Mouse (Mus musculus): Measurements from ENCODE around the gene Runx1. TPM values are rescaled to one million over a fixed set of nuclear protein-coding genes. Genes with fewer than 3 reads are reported as not detected.

The Runx1 gene
- total RNA-seq, 2 experiments from 2014 or later: 2.0 to 2.1 TPM

GRCm38 (mm10) chr16:92686978-92687377 lies 139.0 kb downstream of the Runx1 start:
- DNase-seq (ENCODE audit: low spot score): no peak
- intact Hi-C loops (cut with DNase I): no loop called here

- intact Hi-C loops (cut with DNase I): no loop called here
These were observed 140.1 kb downstream of the Runx1 start for GRCm38 (mm10) chr16:92685766-92686315.

GRCm38 (mm10) chr16:92684423-92685211 lies 141.3 kb downstream of the Runx1 start:
- DNase-seq (ENCODE audit: low spot score): no peak
- intact Hi-C loops (cut with DNase I): no loop called here

More at GRCm38 (mm10) chr16:92685766-92686315, 140.1 kb downstream of the Runx1 start:
- no peak for DNase-seq (ENCODE audit: low spot score)

- intact Hi-C loops (cut with DNase I): no loop called here
- DNase-seq (ENCODE audit: low spot score): no peak
These were observed 149.3 kb downstream of the Runx1 start for GRCm38 (mm10) chr16:92676630-92677029.

GRCm38 (mm10) chr16:92675677-92676076 lies 150.3 kb downstream of the Runx1 start:
- intact Hi-C loops (cut with DNase I): no loop called here
- DNase-seq (ENCODE audit: low spot score): no peak

- intact Hi-C loops (cut with DNase I): no loop called here
These were observed 151.0 kb downstream of the Runx1 start for GRCm38 (mm10) chr16:92674916-92675450.

GRCm38 (mm10) chr16:92674121-92674816 lies 151.7 kb downstream of the Runx1 start:
- intact Hi-C loops (cut with DNase I): no loop called here
- no peak for DNase-seq (ENCODE audit: low spot score)

More at GRCm38 (mm10) chr16:92674916-92675450, 151.0 kb downstream of the Runx1 start:
- no peak for DNase-seq (ENCODE audit: low spot score)

- intact Hi-C loops (cut with DNase I): no loop called here
- DNase-seq (ENCODE audit: low spot score): no peak
These were observed 157.1 kb downstream of the Runx1 start for GRCm38 (mm10) chr16:92668807-92669206.

- intact Hi-C loops (cut with DNase I): no loop called here
- no peak for DNase-seq (ENCODE audit: low spot score)
These were observed 164.2 kb downstream of the Runx1 start for GRCm38 (mm10) chr16:92661757-92662156.

GRCm38 (mm10) chr16:92656750-92657149 lies 169.2 kb downstream of the Runx1 start:
- no peak for DNase-seq (ENCODE audit: low spot score)
- intact Hi-C loops (cut with DNase I): no loop called here

GRCm38 (mm10) chr16:92654294-92654950 lies 171.5 kb downstream of the Runx1 start:
- intact Hi-C loops (cut with DNase I): no loop called here
- DNase-seq (ENCODE audit: low spot score): no peak

- DNase-seq (ENCODE audit: low spot score): no peak
These were observed 172.1 kb downstream of the Runx1 start for GRCm38 (mm10) chr16:92653816-92654215.

GRCm38 (mm10) chr16:92651256-92651655 lies 174.7 kb downstream of the Runx1 start:
- no peak for DNase-seq (ENCODE audit: low spot score)
- intact Hi-C loops (cut with DNase I): no loop called here

More at GRCm38 (mm10) chr16:92653816-92654215, 172.1 kb downstream of the Runx1 start:
- intact Hi-C loops (cut with DNase I): no loop called here

- intact Hi-C loops (cut with DNase I): no loop called here
- DNase-seq (ENCODE audit: low spot score): no peak
These were observed 179.8 kb downstream of the Runx1 start for GRCm38 (mm10) chr16:92646153-92646552.

GRCm38 (mm10) chr16:92645423-92646115 lies 180.4 kb downstream of the Runx1 start:
- intact Hi-C loops (cut with DNase I): no loop called here
- no peak for DNase-seq (ENCODE audit: low spot score)

- intact Hi-C loops (cut with DNase I): no loop called here
These were observed 181.1 kb downstream of the Runx1 start for GRCm38 (mm10) chr16:92644718-92645422.

GRCm38 (mm10) chr16:92644315-92644714 lies 181.6 kb downstream of the Runx1 start:
- DNase-seq (ENCODE audit: low spot score): no peak
- intact Hi-C loops (cut with DNase I): no loop called here

More at GRCm38 (mm10) chr16:92644718-92645422, 181.1 kb downstream of the Runx1 start:
- DNase-seq (ENCODE audit: low spot score): no peak

GRCm38 (mm10) chr16:92642283-92642682 lies 183.7 kb downstream of the Runx1 start:
- intact Hi-C loops (cut with DNase I): no loop called here
- no peak for DNase-seq (ENCODE audit: low spot score)

GRCm38 (mm10) chr16:92641053-92641452 lies 184.9 kb downstream of the Runx1 start:
- DNase-seq (ENCODE audit: low spot score): no peak
- intact Hi-C loops (cut with DNase I): no loop called here
